Mouse (Mus musculus) spleen, embryonic (tissue): ENCODE measurements at regions not wholly inside any gene's neighbourhood (a gene's known extent, or its start where the extent isn't known, plus 50 kb on each side); places are given as distances from the start of the nearest gene placed in this dataset.

Experiments used
- CTCF ChIA-PET: fragments of 350-600 bp; sonication (Branson Sonifier 250); formaldehyde crosslinking; loops from one replicate; lab custom pipeline; 2022; lab: Charles Lee

DNA sequence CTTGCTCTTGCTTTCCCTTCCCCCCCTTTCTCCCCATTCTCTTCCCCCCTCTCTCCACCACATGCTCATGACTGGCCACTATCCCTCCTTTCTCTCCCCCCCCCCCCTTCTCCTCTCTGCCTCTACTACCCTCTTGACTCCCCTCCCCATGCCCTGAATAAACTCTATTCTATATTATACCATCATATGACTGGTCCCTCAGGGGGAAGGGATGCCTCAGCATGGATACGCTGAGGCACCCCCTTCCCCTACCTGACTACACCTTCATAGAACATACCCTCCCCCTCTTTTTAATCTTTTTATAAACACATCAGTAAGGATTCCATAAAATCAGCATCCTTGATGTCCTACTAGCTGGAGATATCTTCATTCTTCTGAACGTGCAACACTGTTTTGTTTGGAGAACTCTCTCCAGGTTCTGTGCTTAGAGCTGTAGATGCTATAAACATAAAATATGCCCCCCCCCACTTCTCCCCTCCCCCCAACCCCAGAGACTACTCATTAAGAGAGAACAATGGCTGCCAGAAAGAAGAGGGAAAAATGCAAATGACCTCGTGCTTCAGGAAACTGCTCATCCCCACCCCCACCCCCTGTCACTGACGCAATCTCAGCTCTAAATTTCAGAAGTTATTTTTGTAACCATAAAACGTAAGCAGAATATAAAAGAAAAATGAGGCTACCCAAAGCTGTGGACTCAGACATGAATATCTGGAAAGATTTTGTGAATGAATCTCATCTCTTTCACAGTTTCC, 102.3 kb downstream of the Pja2 start:
- CTCF ChIA-PET, result interaction anchor here (0.5 kb wide), 1 partner anchor 17 kb away, joined by 4 read pairs; no protein-coding TSS in a partner anchor

DNA sequence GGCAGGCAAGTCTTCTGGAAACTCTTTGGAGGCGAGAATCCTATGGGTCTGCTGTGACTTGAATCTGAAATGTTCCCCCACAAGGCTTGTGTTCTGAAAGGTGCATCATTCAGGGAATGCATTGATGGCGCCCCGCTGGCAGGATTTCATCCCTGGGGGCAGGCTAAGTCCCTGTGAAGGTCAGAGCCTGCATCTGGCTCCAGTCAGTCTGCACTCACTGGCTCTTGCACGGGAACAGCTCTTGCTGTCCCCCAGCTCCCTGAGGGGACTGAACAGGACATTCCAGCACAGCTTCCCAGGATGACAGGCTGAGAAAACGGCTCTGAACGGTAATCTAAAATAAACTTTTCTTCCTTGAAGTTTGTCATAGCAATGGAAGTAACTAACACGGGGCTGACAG, 117.1 kb downstream of the Pja2 start:
- CTCF ChIA-PET, result interaction anchor here (0.7 kb wide), 1 partner anchor 16 kb away, joined by 3 read pairs; no protein-coding TSS in a partner anchor

DNA sequence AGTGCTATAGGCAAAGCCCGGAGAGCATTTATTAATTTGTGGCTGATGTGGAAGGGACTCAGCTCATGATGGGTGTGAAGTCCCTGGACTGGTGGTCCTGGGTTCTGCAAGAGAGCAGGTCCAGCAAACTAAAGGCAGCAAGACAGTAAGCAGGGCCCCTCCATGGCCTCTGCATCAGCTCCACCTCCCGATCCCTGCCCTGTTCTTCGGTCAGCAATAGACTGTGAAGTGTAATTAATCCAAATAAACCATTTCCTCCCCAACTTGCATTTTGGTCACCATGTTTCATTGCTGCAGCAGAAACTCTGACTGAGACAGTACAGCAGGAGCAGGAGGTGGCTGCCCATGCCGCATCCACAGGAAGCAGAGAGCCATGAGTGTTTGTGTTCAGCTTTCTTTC, 118.5 kb downstream of the Pja2 start:
- CTCF ChIA-PET, result no interaction called here

DNA sequence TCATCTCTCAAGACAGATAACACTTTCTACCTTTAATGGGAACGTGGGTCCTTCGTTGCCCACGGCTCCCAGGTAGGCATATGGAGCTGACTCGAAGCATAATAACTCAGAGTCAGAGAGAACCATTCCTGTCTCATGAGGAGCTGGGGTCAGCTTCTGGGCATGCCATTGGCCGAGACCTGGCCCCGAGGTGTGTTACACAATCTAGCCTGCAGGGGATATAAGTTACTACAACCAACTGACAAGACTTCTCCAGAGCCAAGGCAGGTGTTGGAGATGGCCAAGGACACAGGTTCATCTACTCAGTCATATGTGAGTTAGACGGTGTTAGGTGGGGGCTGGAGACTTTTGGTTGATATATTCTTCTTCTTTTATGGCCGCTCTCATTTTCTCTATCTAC, 120.4 kb downstream of the Pja2 start:
- CTCF ChIA-PET, result no interaction called here

GRCm38 (mm10) chr17:64210366-64210765, 121.3 kb downstream of the Pja2 start:
- CTCF ChIA-PET, result no interaction called here

DNA sequence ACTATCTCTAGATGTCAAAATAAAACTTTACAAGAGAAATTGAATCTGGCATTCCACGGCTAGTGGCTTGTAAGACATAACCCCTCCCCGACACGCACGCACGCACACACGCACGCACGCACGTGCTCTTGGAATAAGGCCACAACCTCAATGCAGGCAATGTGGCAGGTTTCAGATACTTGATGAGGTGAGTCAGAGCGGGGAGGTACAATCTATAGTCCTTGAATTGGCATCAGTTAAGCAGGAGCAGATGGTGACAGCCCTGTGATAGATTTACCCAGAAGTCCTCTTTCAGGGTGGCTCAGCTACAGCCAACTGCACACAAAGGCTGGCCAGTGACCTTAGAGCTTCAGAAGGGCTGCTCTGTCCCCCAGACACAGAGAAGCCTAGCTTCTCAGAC, 122.1 kb downstream of the Pja2 start:
- CTCF ChIA-PET, result no interaction called here

GRCm38 (mm10) chr17:64208152-64208855, 123.4 kb downstream of the Pja2 start:
- CTCF ChIA-PET, result no interaction called here

DNA sequence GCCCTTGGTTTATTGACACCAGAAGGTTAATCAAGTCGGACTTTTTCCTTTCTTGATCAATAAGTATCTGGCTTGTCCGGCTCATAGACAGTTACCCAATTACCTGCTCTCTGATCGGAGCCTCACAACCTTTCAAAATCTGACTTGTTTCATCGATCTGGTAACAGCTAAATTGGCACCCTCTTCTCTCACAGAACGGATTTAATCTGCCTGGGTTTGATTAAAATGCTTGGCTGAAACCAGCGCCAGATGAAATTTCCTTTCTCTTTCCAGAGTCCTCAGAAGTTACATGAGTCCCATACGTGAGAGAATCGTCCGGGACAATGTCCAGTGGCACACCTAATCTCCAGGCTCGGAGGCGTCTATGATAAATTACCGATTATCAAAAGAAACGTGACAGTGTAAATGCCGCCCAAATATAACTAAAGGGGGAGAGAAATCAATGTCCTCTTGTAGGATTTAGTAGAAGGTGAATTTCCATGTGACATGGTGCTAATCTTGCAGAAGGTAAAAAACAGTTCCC, 125.5 kb downstream of the Pja2 start:
- CTCF ChIA-PET, result no interaction called here

DNA sequence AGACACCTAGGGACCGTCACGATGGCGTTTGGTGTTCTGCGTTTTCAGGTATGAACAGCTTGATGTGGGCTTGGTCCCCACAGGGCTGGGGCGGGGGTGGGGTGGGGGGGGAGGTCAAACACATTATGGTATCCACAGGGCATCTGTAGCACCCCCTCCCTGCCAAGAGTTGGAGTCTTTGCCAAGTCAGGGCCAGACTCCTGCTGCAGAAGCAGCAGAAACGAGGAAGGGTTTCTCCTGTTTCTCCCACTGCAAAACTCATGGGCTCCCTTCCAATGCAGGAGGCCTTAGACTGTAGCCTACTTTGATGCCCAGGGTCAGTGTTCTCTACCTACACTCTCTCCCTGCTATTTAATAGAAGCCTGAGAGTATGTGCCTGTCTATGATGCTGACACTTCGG, 128.1 kb downstream of the Pja2 start:
- CTCF ChIA-PET, result no interaction called here

DNA sequence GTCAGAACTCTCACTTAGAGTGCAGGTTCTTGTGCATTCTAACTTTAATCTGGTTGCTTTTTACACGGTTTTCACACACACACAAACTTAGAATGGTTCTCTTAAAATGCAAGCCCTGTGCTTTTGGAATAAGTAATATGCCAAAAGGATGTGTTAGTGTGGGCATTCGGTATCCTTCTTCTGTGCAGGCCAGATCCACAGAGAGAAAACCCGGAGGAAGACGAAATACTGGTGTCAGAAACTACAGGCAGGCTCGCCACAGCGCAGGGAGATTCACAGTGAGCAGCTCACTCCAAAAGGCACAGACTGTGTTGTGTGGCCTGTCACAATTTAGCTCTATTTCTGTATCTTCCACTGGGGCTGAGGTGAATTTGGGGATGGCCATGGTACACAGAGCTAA, 129.5 kb downstream of the Pja2 start:
- CTCF ChIA-PET, result no interaction called here

GRCm38 (mm10) chr17:64201609-64202008, 130.1 kb downstream of the Pja2 start:
- CTCF ChIA-PET, result no interaction called here

DNA sequence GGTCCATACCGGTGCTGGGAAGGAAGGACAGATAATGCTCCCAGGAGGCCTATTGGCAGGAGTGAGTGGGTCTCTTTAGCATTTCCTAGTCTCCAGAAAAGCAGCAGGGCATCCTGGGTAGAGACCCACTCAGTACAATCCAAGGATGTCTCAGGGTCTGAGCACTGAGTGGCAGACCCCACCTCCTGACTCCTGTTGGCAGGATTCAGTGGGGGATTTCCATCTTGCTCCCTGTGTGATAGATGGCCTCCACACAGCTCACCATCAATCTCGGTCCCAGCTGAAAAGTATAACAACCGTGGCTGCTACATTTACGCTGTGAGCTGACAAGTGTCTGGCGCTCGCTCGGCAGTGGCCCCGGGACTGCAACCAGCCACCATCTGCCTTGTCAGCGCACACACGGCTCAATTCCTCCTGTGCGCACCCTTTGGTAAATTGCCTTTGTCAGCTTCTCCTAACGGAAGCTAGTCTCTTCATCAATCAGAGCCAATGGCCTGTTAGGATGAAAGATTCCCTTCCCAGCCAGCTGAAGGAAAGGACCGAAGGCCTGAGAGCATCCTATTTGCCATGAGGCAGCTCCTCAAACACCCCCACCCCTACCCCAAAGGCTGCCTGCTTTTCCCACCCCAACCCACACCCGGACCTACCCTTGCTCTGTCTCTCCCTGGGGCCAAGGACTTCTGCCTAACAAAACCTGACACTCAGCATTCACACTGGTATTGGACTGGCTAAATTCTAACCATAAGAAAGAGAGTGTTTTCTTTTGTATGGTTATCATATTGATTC, 131.4 kb downstream of the Pja2 start:
- CTCF ChIA-PET, result interaction anchor here (0.5 kb wide), 1 partner anchor 1412 kb away, joined by 4 read pairs; no protein-coding TSS in a partner anchor

DNA sequence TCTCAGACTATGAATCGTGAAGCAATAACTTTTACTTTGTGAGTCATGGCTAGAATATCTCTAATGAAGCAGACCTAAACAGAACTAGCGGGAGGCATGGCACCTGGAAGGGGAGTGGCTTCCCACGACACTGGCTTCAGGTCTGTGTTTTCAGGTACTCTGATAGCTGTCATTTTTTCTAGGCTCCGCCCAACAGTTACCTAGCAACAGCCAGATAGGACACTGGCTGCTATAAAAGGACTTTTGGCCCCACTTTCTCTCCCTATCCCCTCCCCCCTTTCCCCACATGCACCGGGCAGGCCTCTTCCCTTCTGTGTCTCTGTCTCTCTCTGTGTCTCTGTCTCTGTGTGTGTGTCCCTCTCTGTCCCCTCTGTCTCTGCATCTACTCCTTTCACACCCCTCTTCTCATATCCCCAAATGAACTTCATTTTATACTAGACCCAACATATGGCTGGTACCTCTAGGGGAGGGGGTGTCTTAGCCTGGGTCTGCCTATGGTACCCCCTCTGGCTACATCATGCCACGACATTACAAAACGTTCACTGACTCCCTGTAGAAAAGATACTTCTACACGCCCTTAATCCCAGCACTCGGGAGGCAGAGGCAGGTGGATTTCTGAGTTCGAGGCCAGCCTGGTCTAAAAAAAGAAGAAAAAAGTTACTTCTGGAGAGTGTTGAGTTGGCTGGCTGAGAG, 132.3 kb downstream of the Pja2 start:
- CTCF ChIA-PET, result interaction anchor here (0.5 kb wide), 1 partner anchor 1413 kb away, joined by 4 read pairs; no protein-coding TSS in a partner anchor

- CTCF ChIA-PET, result no interaction called here
These were observed 135.3 kb downstream of the Pja2 start for GRCm38 (mm10) chr17:64196437-64196836.

DNA sequence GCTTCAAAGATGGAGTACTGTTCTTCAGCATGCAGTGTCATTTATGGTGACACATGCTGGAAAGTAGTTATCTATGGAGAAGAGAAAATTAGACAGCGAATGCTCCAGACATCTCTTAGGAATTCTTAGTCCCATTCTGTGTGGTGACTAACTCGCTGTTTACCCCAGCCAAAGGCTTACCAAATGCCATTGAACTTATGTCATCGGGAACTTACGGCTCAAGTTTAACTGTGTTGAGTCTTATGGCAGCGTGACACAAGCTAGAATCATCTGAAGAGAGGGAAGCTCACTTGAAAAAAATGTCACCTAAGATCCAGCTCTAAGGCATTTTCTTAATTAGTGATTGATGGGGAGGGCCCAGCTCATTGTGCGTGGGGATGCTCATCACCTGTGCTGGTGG, 138.7 kb downstream of the Pja2 start:
- CTCF ChIA-PET, result no interaction called here
